In genomic region chr15:88799950-88800371, GRCm38 (mm10) we compare ENCODE assay signal across 19 mouse cellular contexts. TPM values are rescaled to one million over a fixed set of nuclear protein-coding genes. Genes with fewer than 3 reads are reported as not detected.
A peak's percentile ranks its signal among the peaks of the same experiment; 100 is the strongest.
DNase-seq lines count a peak whose midpoint lies in the region; ATAC-seq and TF ChIP-seq lines count a peak whose summit lies in the region.
"Had no signal": no experiment of that assay in that cellular context is flagged by ENCODE, and none has a peak within 500 bp of the region (broad histone marks: within the 10 kb centered on the region; RNA-seq: fewer than 3 reads in every experiment).

No protein-coding gene starts in this region.

- no peak for TF ChIP-seq CTCF in intestine, postnatal 0 days (IDR thresholded peaks at IDR 0.05; ENCODE audit: low read depth)

- 0 out of 2 replicates have a peak, but pooled peaks cover 3% of the 10 kb centered on the region for H3K4me1 ChIP-seq in intestine, postnatal 0 days (replicated peaks; ENCODE audit: control insufficient read depth, insufficient read depth, low read length)
- H3K4me1 ChIP-seq: embryonic facial prominence, embryonic 10.5 days; midbrain, embryonic 10.5 days had no signal

- no peaks in the 10 kb centered on the region for H3K9me3 ChIP-seq in intestine, postnatal 0 days (ENCODE audit: control insufficient read depth)
- H3K9me3 ChIP-seq: embryonic facial prominence, embryonic 10.5 days; midbrain, embryonic 10.5 days had no signal

- peaks cover 12% of the 10 kb centered on the region; the same call in 1 of the 2 replicates for H3K36me3 ChIP-seq in intestine, postnatal 0 days (ENCODE audit: control insufficient read depth, insufficient read depth)

- peak overlapping the region; percentile 63 for H3K27ac ChIP-seq in intestine, postnatal 0 days (ENCODE audit: low read depth, low read length)
- H3K27ac ChIP-seq: embryonic facial prominence, embryonic 10.5 days; hindbrain, embryonic 14.5 days; midbrain, embryonic 10.5 days had no signal

- no peaks in the 10 kb centered on the region for H3K27me3 ChIP-seq in intestine, postnatal 0 days (replicated peaks; ENCODE audit: control insufficient read depth, insufficient read depth, low read length)
- H3K27me3 ChIP-seq: Patski had no signal

- peak; percentile 46 for DNase-seq in R1 (ENCODE audit: low read depth, low spot score)
- DNase-seq in kidney, postnatal 14 days: peak; percentile 77
- DNase-seq in lung, postnatal 10 days: peak; percentile 52
- no peak for DNase-seq in frontal cortex, postnatal 14 days (ENCODE audit: low spot score in 2 of 2)
- DNase-seq in ovary, adult 18-20 months (ENCODE audit: low spot score): no peak
- no peak for DNase-seq in neural tube, embryonic 10.5 days (ENCODE audit: extremely low spot score, low spot score)
- DNase-seq: B cell, adult 2 months; cerebellum, postnatal 25 days; forebrain, postnatal 0 days; gastrocnemius, postnatal 10 days; heart, postnatal 14 days; layer of hippocampus, postnatal 36 days; lung, embryonic 14.5 days; thymus, postnatal 14 days had no signal

- no peak overlapping the region for H3K4me3 ChIP-seq in intestine, postnatal 0 days (ENCODE audit: low read depth, low read length)
- H3K4me3 ChIP-seq: embryonic facial prominence, embryonic 10.5 days; midbrain, embryonic 10.5 days had no signal

- peak; percentile 90 for ATAC-seq in intestine, postnatal 0 days
- ATAC-seq: forebrain, postnatal 0 days; Patski had no signal

- no peak overlapping the region for H3K9ac ChIP-seq in intestine, postnatal 0 days (ENCODE audit: low read depth, low read length)
- H3K9ac ChIP-seq: forebrain, postnatal 0 days; hindbrain, embryonic 14.5 days; lung, embryonic 14.5 days had no signal

- peak overlapping the region; percentile 30 for H3K4me2 ChIP-seq in intestine, postnatal 0 days (replicated peaks; ENCODE audit: low read depth)
- H3K4me2 ChIP-seq: hindbrain, embryonic 14.5 days; lung, embryonic 14.5 days had no signal

- WGBS in intestine, postnatal 0 days: 42% methylated on average over 11 of the region's 11 CpGs

RNA-seq across cellular contexts. Expression of gene Alg12, which starts 19.2 kb away (rescaled TPM):
- polyA plus RNA-seq in intestine, postnatal 0 days (2015; fragmentation: Nextera tagmentation; extraction: Ambion mirVana): 7.3 and 8.4 TPM in 2 replicates

RNA-seq across cellular contexts. Expression of gene Creld2, which starts 19.5 kb away (rescaled TPM):
- 67.8 and 67.9 TPM in 2 replicates for polyA plus RNA-seq in intestine, postnatal 0 days (2015; fragmentation: Nextera tagmentation; extraction: Ambion mirVana)

RNA-seq across cellular contexts. Expression of gene Zbed4, which starts 48.5 kb away (rescaled TPM):
- 4.9 and 5.1 TPM in 2 replicates for polyA plus RNA-seq in intestine, postnatal 0 days (2015; fragmentation: Nextera tagmentation; extraction: Ambion mirVana)

Comparison
In these comparisons a context has a peak if more than half of its experiments do, and no peak if none do; other contexts are left out.
1. DNase-seq: peak in R1 (single experiment), kidney, postnatal 14 days (single experiment) and lung, postnatal 10 days (single experiment); none in frontal cortex, postnatal 14 days (0 of 2), ovary, adult 18-20 months (single experiment) and neural tube, embryonic 10.5 days (single experiment).